25 mouse cellular contexts compared by ENCODE assay signal in the genomic region with DNA sequence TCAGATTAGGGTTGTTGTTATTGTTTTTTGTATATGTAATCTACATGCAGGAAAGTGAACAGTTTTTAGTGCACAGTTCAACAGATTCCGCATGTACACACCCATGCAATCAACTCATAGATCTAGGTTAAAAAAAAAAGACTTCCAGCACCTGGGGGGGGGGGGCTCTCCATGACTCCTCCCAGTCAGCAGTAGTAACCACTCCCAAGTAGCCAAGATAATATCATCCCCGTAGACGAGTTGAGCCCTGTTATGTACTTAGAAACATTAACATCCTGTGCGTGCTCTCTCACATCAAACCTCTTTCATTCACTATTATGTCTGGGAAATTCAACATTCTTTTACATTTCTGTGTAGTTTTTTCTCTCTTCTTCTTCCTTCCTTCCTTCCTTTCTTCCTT.
"Had no signal": no experiment of that assay in that cellular context is flagged by ENCODE, and none has a peak within 500 bp of the region (broad histone marks: within the 10 kb centered on the region; RNA-seq: fewer than 3 reads in every experiment).

No protein-coding gene starts in this region.

- ATAC-seq: liver, embryonic 12.5 days; midbrain, embryonic 13.5 days; midbrain, embryonic 16.5 days had no signal

- H3K9ac ChIP-seq: kidney, embryonic 15.5 days; limb, embryonic 13.5 days; liver, embryonic 12.5 days; liver, embryonic 15.5 days; lung, embryonic 15.5 days; midbrain, embryonic 13.5 days had no signal

- H3K9me3 ChIP-seq: kidney, embryonic 15.5 days; limb, embryonic 10.5 days; limb, embryonic 13.5 days; liver, embryonic 12.5 days; liver, embryonic 15.5 days; lung, embryonic 15.5 days; megakaryocyte, embryonic 14.5 days; midbrain, embryonic 10.5 days; midbrain, embryonic 13.5 days had no signal

- DNase-seq: kidney, adult 8-10 months; kidney, postnatal 14 days; layer of hippocampus, adult 9-11 months; liver; lung, adult 18-20 months; lung, postnatal 10 days; lung, postnatal 36 days; right cerebral cortex, adult 18-20 months; right cerebral cortex, postnatal 14 days; right cerebral cortex, postnatal 4 days; thymus, adult 2 months; thymus, postnatal 25 days had no signal

- H3K4me3 ChIP-seq: kidney, embryonic 15.5 days; layer of hippocampus, adult 2 months; limb, embryonic 10.5 days; limb, embryonic 13.5 days; liver, embryonic 12.5 days; liver, embryonic 15.5 days; lung, embryonic 15.5 days; megakaryocyte, embryonic 14.5 days; midbrain, embryonic 10.5 days; midbrain, embryonic 13.5 days; myocyte had no signal

- H3K27me3 ChIP-seq: kidney, embryonic 15.5 days; limb, embryonic 13.5 days; liver, embryonic 12.5 days; liver, embryonic 15.5 days; lung, embryonic 15.5 days; megakaryocyte, embryonic 14.5 days; midbrain, embryonic 13.5 days had no signal

- H3K4me1 ChIP-seq: midbrain, embryonic 13.5 days had no signal

- H3K27ac ChIP-seq: kidney, embryonic 15.5 days; limb, embryonic 10.5 days; limb, embryonic 13.5 days; liver, embryonic 12.5 days; liver, embryonic 15.5 days; lung, embryonic 15.5 days; midbrain, embryonic 10.5 days; midbrain, embryonic 13.5 days; stomach, postnatal 0 days had no signal

- H3K36me3 ChIP-seq: kidney, embryonic 15.5 days; limb, embryonic 10.5 days; limb, embryonic 13.5 days; liver, embryonic 12.5 days; liver, embryonic 15.5 days; lung, embryonic 15.5 days; midbrain, embryonic 10.5 days; midbrain, embryonic 13.5 days had no signal

- H3K4me2 ChIP-seq: kidney, embryonic 15.5 days; limb, embryonic 13.5 days; liver, embryonic 12.5 days; liver, embryonic 15.5 days; lung, embryonic 15.5 days; midbrain, embryonic 13.5 days had no signal
